Mouse (Mus musculus) embryo, embryonic 10.5 days (tissue): Measurements from ENCODE around the gene Galntl5.
"Not testable (repeated sequence)": the region's sequence is repeated elsewhere in the genome, so short reads cannot be mapped to it uniquely, and the experiment has no call there.

Source experiments
- DNase-seq: peaks from one replicate; pipeline ENCODE4 v3.0.0-alpha.2; 2015; ENCODE audit warnings: low spot score

The Galntl5 gene

DNA sequence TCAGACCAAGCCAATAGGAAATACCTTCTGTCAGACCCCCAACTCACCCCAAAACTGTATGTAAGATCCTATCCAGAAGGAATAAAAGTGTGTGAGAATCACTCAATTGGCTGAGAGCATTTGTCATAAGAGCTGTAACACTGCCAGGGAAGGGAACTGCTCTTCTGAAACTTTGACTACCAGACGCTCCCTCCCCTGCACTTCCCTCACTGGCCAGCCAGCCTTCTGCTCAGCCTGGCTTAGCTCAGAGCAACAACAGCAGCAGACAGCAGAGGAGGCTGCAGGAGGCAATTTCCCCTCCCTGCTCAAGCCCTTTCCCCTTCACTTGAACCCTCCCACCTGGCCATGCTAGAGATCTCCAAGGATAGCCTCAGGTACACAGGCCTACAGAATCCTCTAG is 30.6 kb downstream of the Galntl5 start:
- no peak for DNase-seq

DNA sequence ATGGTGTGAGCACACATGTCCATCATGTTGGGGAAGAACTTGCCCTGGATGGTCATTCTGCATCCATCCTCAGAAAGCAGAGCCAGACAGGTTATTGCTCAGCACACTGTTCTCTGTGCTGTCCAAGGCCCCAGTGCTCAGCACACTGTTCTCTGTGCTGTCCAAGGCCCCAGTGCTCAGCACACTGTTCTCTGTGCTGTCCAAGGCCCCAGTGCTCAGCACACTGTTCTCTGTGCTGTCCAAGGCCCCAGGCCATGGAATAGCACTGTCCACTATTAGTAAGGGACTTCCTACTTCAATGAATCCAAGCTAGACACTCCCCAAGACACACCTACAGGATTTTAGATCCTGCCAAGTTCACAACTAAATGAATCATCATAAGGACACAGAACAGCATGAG is 32.0 kb downstream of the Galntl5 start:
- DNase-seq: not testable (repeated sequence)

DNA sequence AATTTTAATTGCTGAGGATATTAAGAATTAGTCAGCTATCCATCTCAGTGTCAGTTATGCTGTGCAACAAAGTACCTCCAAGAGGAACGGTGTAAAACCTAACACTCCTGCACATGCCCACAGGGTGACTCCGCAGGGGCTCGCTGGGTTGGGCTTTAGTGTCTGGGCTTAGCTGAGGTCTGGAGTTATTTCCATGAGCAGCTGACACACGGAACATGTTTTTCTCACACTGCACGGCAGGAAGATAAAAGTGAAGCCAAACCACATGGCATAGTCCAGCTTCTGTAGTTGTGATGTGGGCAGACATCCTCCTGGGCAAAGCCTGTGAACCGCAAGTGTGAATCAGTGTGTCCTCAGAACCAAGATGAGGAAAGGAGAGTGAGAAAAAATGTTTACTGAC is 33.7 kb downstream of the Galntl5 start:
- DNase-seq: no peak

DNA sequence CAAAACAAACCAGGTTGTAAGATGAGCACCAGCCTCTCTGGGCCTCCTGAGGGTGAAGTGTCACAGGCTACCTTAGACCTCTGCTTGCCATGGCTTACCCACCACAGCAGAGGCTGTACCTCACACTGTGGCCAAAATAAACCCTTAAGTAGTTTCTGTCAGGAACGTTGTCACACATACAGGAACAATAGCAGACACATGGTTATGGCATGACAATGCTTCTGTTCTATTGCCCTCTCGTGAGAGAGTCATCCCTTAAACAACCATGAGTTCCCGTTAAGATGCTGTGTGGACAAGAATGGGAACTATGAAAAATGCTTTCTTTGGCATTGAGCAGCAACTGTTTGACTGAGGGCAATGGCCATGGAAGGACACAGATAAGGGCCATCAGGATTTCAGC is 40.3 kb downstream of the Galntl5 start, which contains the start of gene Galnt11:
Gene Galnt11 (plus strand): TSS at position 301 of the 400 bp plus-strand sequence.
- DNase-seq: no peak

DNA sequence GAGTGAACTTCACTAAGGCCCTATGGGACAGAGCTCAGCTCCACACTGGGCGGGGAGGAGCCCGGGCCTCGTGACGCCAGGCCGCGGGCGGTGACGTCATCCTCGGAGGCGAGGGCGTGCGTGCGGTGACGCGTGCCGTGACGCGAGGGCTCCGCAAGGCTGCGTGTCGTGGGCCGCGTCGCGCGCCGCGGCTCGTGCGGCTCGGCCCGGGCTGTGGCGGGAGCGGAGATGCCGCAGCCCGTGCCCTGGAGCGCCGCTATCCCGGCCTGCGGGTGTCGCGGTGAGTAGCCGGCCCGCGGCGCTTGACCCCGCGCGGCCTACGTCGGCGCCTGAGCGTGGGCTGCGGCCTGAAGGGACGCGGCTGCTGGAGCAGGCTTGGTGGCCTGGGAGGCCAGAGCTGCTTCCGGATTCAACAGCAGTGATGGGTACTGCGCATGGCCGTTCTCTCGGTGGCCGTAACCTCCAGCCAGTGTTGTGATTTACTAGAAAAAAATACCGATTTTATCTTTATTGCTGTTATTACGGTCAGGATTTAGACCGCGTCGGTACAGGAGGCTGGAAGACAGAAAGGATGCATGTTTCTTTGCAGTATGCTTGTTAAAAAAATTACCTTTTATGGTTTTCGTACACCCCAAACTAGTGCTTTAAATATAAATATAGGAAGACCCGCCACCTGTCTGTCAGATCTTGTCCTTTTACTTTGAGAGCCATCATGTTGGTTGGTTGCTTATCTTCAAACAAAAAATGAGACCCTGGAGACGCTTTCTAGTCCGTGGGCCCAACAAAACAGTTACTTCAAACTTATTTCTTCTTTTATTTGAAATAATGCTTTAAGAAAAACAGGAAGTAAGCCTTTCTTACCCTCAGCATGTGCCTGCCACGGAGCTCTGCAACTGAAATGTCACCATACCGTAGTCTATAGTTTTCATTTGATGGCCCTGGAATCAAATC is 41.8 kb downstream of the Galntl5 start, which contains the start of gene E130116L18Rik:
Gene E130116L18Rik (minus strand): TSS at position 402 of the 951 bp plus-strand sequence.
- peak; percentile 86 for DNase-seq

DNA sequence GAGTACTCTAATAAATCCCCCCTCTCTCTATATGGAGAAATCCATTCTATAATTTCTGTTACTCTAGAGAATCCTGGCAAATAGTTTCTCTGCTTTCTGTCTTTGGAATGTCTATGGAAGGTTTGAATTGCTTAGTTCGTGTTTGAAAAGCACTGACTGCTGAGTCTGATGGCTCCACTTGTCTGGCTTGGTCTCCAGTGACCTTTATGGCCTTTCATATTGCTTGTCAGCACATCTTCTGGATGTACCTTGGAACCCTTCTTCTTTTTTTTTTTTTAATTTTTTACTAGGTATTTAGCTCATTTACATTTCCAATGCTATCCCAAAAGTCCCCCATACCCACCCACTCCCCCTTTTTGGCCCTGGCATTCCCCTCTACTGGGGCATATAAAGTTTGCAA is 43.1 kb downstream of the Galntl5 start:
- not testable (repeated sequence) for DNase-seq

DNA sequence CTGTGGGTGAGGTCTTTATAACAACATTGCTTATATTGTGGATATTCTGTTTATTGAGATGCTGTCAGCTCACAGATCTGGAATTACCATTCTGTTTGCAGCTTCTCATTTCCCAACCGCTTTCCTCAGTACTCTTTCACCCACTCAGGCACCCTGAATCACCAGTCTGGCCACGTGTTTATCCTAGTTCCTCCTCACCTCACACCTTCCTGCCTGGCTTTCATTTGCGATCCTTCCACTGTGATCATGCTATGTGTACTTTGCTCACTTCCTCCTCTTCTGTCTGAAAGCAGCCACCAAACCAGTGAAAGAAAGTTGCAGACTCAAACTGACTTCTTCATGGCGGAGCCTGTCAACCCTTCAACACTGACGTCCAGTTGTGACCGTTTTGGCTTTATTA is 61.8 kb downstream of the Galntl5 start:
- no peak for DNase-seq

DNA sequence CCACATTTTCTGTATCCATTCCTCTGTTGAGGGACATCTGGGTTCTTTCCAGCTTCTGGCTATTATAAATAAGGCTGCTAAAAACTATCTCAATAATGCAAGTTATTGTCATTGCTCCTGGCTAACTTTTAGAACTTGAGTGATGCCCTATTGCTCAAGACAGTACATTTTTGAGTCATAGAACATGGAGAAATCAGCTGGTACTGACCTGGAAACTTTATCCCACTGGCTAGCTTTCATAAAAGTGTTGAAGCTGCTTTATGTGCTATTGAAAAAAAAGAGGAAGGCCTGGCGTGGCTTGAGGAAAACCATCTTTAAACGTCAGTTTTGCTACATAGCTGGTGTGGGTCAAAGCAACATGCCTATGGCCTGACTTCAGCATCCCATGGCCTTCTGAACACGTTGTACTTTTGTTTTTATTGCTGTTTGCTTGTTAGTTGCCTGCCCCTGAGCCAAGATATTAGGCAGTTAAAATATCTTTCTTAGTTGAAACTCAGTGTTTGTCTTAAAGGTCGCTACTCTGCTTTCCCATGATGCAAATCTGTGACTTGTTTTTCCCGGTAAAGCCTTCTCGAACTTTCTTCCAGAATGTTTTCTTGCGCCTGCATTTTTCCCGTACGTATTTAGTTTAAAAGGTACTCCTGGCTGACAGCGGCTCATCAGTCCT is 64.7 kb downstream of the Galntl5 start:
- no peak for DNase-seq

DNA sequence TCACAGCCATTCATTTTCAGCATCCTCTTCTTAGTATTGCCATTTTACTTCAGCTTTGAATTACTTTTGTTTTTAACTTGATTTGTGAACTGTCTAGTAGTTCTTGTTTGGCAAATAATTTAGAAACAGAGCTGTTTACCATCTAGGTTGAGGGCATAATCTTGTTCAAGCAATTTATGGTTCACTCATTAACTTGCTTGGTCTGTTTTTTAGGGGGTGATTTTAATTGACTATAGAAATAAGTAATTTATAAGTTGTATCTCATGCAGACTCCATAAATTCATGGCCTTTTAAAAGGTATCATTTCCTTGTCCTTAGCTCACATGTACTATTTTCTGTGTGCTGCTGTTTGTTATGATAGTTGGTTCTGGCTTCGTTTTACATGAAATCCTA is 65.2 kb downstream of the Galntl5 start:
- no peak for DNase-seq

DNA sequence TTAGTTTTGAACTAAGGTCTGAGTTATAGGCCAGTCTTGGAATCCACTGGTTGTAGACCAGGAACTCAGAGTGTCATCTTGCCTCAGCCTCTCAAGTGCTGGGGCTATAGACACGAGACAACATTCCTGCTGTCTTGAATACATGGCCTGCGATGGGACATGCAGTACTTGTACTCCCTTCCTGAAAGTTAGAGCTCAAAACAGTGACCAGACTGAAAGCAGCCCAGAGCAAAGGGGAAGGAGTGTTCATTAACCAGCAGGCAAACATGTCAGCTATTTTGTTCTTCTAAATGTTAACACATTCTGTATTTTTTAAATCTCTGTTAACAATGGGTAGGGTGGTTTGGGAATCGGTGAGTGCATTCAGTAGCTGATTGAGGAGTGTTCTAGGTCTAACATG is 65.8 kb downstream of the Galntl5 start:
- DNase-seq: no peak

DNA sequence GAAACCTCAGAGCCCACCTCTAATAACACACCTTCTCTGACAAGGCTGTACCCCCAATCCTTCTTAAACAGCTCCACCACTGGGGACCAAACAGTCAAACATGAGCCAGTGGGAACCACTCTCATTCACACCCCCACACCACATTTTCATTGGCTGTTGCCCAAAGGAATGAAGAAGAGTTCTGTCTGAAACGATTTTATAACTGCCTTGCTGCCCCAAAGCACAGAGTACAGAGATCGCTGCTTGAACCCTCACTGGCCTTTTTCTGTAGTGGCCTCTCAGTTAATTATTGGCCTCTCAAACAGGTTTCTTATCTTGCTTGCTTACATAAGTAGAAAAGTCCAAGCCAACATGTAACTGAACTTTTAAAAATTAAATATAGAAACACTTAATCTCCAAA is 71.2 kb downstream of the Galntl5 start:
- no peak for DNase-seq

DNA sequence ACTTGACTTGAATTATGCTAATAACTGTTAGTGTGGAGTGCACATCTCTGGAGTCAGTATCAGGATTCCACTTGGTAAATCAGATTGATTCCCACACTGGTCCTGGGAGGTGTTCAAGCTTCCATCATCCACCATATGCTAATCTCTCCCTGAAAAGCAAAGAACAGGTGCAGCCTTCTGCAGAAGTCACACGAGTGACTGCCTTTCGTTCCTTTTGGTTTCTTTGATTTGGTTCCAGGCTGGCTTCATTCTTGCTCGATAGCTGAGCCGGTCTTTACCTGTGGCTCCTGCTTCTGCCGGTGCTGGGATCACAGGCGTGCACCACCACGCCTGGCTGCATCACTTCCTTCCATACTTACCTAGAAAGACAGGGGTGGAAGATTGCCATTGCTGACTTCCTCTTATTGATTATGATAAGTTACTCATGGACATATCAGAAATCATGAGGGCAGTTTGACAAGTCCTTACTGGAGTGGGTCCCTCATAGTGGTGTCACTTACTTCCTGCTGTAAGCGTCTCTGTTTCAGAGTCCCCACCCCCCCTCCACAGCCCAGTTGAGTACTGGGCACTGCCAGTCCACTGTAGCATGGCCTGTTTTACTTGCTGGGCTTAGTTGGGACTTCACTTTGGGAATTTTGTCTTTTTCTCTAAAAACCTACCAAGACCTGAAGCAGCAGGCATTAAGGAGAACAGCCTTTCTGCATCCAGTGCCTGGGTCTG is 71.7 kb downstream of the Galntl5 start:
- DNase-seq: no peak

DNA sequence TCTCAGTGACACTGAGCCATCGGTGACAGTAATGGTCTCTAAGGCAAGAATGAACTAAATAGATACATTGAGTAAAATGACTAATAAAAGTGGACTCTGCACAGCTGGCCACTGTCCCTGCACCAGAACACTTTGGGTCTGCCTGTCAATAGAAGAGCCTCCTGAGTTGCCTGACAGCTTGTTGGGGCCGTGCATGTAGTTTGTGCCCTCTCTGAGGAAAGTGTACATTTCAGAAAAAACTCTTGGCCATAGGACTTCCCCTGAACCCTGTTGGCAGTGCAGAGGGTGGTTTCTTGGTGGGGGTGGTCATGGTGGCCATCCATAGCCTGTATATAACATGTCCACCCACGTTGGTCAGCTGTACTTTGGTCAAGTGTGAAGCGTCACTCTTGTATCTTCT is 73.2 kb downstream of the Galntl5 start:
- no peak for DNase-seq

DNA sequence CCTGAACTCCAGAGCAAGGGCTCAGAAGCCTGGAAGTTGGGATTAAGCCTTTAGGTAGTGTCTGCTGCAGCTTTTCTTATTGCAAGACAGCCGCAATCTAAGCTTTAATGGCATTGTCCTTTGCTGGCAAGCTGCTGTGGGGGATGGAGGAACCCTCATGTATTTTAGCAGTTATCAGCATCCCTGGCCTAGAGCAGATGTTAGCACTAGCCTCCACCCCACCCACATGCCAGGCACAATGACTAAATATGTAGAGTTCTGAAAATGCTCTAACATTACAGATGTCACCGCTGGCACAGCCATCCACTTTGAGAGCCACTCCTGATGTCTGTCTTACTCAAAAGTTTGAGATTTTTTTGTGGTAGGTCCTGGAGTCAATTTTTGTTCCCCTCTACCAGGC is 75.4 kb downstream of the Galntl5 start:
- DNase-seq: no peak

DNA sequence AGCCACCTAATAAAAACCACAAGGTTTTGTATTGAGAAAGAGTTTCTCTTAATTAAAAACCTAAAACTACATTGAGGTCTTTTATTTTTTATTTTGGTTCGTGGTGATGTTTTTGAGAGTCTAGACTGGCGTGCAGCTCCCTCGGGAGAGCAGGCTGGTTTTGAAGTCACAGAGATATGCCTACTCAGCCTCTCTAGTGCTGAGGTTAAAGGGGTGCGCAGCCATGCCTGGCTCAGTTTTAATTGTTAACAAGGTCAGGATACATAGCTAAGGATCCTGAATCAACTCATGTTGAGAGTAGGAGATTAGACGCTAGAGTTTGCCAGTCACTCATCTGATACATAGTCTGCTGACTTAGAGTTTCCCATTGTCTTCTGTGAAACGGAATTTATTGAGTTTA is 80.2 kb downstream of the Galntl5 start:
- DNase-seq: no peak

DNA sequence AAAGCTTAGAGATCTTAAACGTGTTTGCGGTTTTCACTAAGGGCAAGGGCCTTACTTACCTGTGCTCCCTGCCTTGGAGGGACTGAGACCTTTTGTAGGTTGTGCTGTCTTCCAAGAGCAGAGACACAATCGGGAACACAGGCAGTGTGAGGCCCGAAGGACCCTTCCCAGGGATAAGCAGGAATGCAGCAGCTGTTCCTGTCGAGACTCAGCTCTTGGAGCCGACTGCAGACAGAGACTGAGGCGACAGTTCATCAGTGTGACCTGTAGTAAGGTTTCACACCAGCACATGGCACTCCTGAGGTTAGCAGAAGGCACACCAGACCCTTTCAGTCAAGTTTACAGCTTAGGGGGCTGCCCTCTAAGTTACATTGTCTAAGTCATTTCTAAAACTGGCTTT is 81.0 kb downstream of the Galntl5 start:
- no peak for DNase-seq

DNA sequence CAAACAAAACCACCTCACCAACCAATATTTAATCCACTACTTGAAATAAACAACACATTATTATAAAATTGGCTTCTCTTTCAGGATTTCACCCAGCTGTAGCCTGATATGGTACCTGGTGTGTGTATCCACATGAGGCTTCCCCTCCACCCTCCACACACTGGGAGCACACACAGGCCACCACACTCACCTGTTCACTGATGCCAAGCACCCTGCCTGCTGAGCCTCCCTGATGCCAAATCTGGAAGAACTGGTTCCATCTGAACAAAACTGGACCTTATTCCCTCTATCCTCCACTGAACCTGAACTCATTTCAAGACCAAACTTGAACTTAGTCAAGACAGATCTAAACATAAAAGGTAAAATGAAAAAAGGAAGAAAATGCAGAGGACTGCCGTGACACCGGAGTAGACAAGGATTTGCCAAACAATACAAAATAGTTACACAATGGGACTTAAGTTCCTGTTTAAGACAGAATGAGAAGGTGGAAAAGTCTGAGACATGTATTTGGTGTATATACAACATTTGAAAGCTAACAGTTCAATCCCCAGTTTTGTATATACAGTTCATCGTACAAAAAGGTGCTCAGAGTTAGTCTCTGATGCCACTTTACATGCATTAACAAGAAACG is 87.1 kb downstream of the Galntl5 start:
- DNase-seq: no peak
